Mouse (Mus musculus) thymus, postnatal 10 days (tissue): ENCODE measurements around the gene Nipal1.

Experiments
- DNase-seq, 2 experiments: peaks; one replicate each; pipeline ENCODE4 v3.0.0; 2021; ENCODE audit warnings: low spot score in 2 of 2

Gene Nipal1

GRCm38 (mm10) chr5:72664854-72665253, 17.3 kb downstream of the Nipal1 start:
- DNase-seq: no peak

- peak; percentile 30 to 70 for DNase-seq
Observed at GRCm38 (mm10) chr5:72665281-72665680, 17.7 kb downstream of the Nipal1 start.

GRCm38 (mm10) chr5:72666428-72666827, 18.8 kb downstream of the Nipal1 start:
- DNase-seq: no peak

- no peak for DNase-seq
Observed at GRCm38 (mm10) chr5:72668351-72668750, 20.8 kb downstream of the Nipal1 start.

GRCm38 (mm10) chr5:72671017-72671699, 23.6 kb downstream of the Nipal1 start:
- no peak for DNase-seq

- DNase-seq: no peak
Observed at GRCm38 (mm10) chr5:72674994-72675542, 27.5 kb downstream of the Nipal1 start.

GRCm38 (mm10) chr5:72681451-72681850, 33.9 kb downstream of the Nipal1 start:
- no peak for DNase-seq

- no peak for DNase-seq
Observed at GRCm38 (mm10) chr5:72689556-72689955, 42.0 kb downstream of the Nipal1 start.

GRCm38 (mm10) chr5:72690516-72690915, 42.9 kb downstream of the Nipal1 start:
- DNase-seq: no peak

- no peak for DNase-seq
Observed at GRCm38 (mm10) chr5:72694684-72695083, 47.1 kb downstream of the Nipal1 start.

- DNase-seq: no peak
Observed at GRCm38 (mm10) chr5:72696491-72696890, 48.9 kb downstream of the Nipal1 start.

GRCm38 (mm10) chr5:72698343-72698742, 50.7 kb downstream of the Nipal1 start:
- no peak for DNase-seq

GRCm38 (mm10) chr5:72698818-72699499, 51.4 kb downstream of the Nipal1 start:
- DNase-seq: no peak

GRCm38 (mm10) chr5:72699500-72699818, 51.9 kb downstream of the Nipal1 start:
- no peak for DNase-seq

GRCm38 (mm10) chr5:72702202-72702601, 54.6 kb downstream of the Nipal1 start:
- no peak for DNase-seq

GRCm38 (mm10) chr5:72706095-72706494, 58.5 kb downstream of the Nipal1 start:
- no peak for DNase-seq

GRCm38 (mm10) chr5:72706722-72707121, 59.1 kb downstream of the Nipal1 start:
- no peak for DNase-seq

- DNase-seq: no peak
Observed at GRCm38 (mm10) chr5:72709451-72709850, 61.9 kb downstream of the Nipal1 start.

- DNase-seq: no peak
Observed at GRCm38 (mm10) chr5:72709976-72710375, 62.4 kb downstream of the Nipal1 start.

- DNase-seq: peak; percentile 40 to 70
Observed at GRCm38 (mm10) chr5:72710572-72711278, 63.1 kb downstream of the Nipal1 start.

- DNase-seq: peak in 1 of 2 experiments; percentile 38
Observed at GRCm38 (mm10) chr5:72720587-72720986, 73.0 kb downstream of the Nipal1 start.
